Mouse (Mus musculus) lung, adult 2 months (tissue): ENCODE measurements around the gene Fam166a.

ENCODE experiments used
- CTCF ChIP-seq: fragments of 200-500 bp; IDR thresholded peaks from 2 replicates; pipeline ENCODE4 v1.5.1; 2011; ENCODE audit warnings: mild to moderate bottlenecking, low read length, control low read depth; ENCODE audit not compliant: insufficient read depth
- POLR2A ChIP-seq: fragments of 200-500 bp; IDR thresholded peaks from 2 replicates; pipeline ENCODE4 v1.6.1; 2011; ENCODE audit warnings: low read depth, mild to moderate bottlenecking, control low read depth, low read length, borderline replicate concordance; ENCODE audit errors: extremely low read depth

GRCm38 (mm10) chr2:25224492-25224765, 5.9 kb downstream of the Fam166a start, which contains the start of gene Tubb4b:
- TF ChIP-seq CTCF, result no peak
- peak; percentile 99 for TF ChIP-seq POLR2A
